Mouse (Mus musculus): ENCODE measurements around the gene Ccdc107.

DNA sequence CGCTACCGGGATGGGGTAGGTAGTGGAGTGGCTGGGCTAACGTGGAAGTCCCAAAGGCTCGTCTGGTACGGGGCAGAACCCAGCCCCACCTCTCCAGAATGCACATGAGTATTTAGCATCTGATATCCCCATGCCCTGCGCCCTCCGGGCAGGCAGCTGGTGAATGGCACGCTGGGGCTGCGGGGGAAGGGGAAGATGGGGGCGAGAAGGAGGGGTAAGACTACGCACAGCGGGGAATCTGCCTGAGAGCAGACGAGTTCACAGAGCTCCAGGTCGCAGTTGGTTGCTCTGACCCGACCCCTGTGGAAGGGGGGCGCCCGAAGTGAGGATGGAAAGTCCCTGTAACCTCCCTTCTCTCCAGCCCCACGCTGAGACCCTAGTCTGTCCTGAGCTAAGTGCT lies 39.3 kb upstream of the Ccdc107 start:
- TF ChIP-seq CTCF (IDR thresholded peaks at IDR 0.05; ENCODE audit: extremely low read depth, insufficient read depth, insufficient read length, insufficient replicate concordance) (no peak), POLR2A (IDR thresholded peaks at IDR 0.05; ENCODE audit: low read depth, low read length) (peak; percentile 15; the same call in 1 of the 2 replicates)
